Mouse (Mus musculus) kidney, adult 9 months (tissue): ENCODE data around the gene Pak1ip1.
"Not testable (repeated sequence)": the region's sequence is repeated elsewhere in the genome, so short reads cannot be mapped to it uniquely, and the experiment has no call there.

ENCODE experiments used
- DNase-seq: peaks from one replicate; pipeline ENCODE4 v3.0.0; 2022

The Pak1ip1 gene

GRCm38 (mm10) chr13:41000926-41001639 is at the start of gene Pak1ip1:
Gene Pak1ip1 (plus strand): TSS chr13:41001023.
- DNase-seq: peak; percentile 92

- DNase-seq: no peak
Observed at GRCm38 (mm10) chr13:40951386-40951976, 49.3 kb upstream of the Pak1ip1 start.

DNA sequence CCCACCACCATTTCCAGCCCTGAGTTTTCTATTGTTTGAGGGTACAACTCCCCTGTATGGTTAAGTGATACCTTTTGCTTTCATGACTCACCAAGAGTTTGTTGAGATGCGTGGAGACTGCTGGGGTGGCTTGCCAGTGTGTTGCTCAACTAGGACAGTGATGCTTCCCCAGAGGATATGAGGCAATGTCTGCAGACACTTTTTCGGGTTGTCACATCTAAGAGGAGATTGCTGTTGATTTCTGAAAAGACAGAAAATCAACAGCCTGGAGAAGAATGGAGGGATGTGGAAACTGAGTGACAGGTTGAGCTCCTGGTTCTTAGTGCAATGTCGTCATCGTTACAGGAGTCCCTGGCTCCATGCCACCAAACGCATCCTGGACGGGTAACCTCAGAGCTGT is 47.6 kb upstream of the Pak1ip1 start:
- DNase-seq: no peak

GRCm38 (mm10) chr13:40955773-40956172 is 45.0 kb upstream of the Pak1ip1 start:
- no peak for DNase-seq

DNA sequence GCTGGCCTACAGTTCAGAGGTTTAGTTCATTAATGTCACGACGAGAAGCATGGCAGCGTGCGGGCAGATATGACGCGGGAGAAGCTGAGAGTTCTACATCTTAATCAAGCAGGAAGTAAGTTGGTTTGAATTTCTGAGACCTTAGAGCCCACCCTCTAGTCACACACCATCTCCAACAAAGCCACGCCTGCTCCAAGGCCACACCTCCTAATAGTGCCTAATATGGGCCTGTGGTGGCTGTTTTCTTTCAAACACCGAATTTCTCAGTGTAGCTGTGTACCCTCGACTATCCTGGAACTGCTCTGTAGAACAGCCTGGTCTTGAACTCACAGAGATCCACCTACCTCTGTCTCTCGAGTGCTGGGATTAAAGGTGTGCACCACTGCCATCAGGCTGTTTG is 33.2 kb upstream of the Pak1ip1 start:
- no peak for DNase-seq

DNA sequence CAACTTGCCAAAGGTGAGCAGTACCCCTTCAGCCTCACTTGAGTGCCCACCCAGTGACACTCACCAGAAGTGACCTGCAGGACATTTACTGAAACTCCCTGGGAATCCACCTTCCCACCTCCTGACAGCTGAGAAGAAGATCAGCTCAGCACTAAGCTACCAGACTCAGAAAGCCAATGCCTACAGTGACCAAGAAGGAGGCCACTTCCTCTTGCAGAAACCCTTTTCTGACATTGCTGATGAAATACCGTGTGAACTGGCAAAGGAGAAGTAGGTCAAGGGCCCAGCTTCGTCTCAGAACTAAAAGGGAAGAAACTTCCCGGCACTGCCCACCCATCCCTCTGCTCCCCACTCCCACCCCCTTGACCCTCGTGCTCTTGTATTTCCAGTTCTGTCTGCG is 32.3 kb upstream of the Pak1ip1 start:
- DNase-seq: no peak

GRCm38 (mm10) chr13:40969761-40970390 is 30.9 kb upstream of the Pak1ip1 start:
- peak; percentile 60 for DNase-seq

DNA sequence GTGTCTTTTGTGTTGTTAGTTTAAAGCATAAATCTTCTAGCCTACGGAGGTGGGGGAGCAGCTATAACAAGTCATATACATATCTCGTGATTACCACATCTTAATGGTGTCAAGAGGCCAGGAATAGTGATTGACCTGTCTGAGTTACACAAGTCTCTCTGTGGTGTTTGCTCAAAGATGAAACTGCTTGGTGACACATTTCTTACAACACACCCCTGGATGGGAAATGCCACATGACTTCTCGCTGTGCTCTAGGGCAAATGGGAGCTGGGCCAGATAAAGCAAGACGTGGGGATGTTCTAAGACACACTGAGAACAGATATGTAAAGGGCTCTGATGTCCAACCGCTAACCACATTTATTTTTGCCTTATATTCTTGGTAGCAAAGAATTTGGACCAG is 29.6 kb upstream of the Pak1ip1 start:
- no peak for DNase-seq

DNA sequence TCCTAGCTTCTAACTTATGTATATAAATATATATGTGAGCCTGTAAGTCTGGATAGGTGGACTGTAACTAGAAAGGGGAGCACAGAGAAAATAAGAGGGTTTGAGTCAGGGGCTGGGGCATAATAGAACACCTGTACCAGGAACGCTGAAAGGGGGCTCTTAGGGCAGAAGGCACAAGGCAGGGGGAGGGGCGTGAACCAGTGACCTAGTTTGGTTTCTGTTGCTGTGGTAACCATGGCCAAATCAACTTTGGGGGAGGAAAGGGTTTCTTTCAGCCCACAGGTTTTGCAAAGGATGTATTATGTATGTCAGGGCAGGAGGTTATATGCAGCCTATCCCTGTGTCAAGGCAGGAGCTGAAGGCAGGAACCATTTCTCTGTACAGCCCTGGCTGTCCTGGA is 29.0 kb upstream of the Pak1ip1 start:
- no peak for DNase-seq

DNA sequence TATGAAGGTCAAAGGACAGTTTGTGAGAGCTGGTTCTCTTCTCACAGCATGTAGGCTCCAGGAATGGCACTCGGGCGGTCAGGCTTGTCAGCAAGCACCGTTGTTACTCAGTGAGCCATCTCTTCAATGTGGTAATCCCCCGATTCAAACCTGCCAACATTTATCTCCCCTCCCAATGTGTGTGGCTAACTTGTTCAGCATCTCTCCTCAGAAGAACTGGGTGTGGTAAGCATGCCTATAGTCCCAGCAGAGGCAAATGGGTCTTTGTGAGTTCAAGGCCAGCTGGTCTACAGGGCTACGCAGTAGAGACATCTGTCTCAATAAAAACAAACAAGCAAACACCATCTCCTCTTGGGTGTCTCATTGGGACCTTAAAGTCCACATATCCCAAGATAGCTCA is 27.8 kb upstream of the Pak1ip1 start:
- DNase-seq: no peak

DNA sequence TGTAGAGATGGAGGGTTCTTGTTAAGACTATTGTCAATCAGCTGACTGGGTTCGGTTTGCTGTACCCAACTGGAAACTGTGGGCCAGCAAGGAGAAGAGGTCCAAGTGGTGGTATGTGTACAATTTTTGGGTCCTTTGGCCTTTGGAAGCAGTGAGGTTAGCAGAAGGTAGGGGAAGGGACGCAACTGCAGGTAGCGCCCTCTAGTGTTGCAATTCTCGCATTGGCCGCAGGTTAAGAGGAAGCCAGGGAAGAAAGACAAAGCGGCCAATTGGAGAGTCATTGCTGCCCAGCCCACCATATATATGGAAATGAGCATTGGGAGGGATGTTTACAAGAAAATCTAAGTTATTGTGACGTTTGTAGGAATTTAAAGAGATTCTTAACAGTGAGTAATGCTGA is 23.2 kb upstream of the Pak1ip1 start:
- DNase-seq: peak; percentile 76

DNA sequence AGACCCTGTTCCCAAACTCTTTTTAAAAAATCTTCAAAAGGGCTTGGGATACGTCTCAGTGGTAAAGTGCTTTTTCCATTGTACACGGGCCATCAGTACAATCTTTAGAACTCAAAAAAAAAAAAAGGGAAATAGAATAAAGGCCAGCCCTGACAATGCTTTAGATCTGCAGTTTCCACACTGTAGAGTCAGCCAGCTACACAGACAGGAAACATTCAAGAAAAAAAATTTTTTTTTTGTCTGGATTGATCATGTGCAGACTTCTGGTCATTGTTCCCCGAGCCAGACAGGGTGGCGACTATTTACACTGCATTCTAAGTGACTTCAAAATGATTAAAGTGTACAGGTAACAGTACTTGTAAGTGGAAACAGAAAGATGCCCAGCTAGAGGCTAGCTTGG is 22.2 kb upstream of the Pak1ip1 start:
- DNase-seq: peak; percentile 47

GRCm38 (mm10) chr13:40979321-40979720 is 21.5 kb upstream of the Pak1ip1 start:
- peak; percentile 90 for DNase-seq

DNA sequence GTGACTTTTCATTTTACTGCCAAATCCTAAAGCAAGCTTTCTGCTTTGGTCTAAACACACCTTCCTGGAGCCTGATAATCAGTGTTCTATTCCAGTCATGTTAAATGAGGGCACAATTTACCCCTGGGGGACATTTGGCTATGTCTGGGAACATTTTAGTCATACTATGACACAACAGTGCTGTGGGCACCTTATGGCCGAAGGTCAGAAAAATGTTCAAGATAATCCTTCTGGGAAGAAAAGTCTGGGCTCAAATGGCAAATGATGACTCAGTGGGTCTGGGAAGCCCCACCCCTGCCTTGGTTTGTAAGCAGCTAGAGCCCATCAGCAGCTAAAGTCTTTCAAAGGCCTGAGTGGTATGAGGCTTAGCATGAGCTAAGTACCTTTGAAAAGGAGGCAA is 18.1 kb upstream of the Pak1ip1 start:
- DNase-seq: no peak

GRCm38 (mm10) chr13:40986081-40986480 is 14.7 kb upstream of the Pak1ip1 start:
- no peak for DNase-seq

DNA sequence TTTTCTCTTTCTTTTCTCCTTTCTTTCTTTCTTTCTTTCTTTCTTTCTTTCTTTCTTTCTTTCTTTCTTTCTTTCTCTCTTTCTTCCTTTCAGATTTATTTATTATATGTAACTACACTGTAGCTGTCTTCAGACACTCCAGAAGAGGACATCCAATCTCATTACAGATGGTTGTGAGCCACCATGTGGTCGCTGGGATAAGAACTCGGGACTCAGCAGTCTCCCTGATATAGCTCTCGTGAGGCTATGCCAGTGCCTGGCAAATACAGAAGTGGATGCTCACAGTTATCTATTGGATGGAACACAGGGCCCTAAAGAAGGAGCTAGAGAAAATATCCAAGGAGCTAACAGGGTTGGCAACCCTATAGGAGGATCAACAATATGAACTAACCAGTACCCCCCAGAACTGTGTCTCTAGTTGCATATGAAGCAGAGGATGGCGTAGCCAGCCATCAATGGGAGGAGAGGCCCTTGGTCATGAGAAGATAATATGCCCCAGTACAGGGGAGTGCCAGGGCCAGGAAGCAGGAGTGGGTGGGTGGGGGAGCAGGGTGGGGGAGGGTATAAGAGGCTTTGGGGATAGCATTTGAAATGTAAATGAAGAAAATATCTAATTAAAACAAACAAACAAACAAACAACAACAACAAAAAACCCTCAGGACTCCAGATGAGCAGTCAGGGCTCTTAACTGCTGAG is 13.1 kb upstream of the Pak1ip1 start:
- DNase-seq: not testable (repeated sequence)

GRCm38 (mm10) chr13:40988418-40988817 is 12.4 kb upstream of the Pak1ip1 start:
- no peak for DNase-seq

DNA sequence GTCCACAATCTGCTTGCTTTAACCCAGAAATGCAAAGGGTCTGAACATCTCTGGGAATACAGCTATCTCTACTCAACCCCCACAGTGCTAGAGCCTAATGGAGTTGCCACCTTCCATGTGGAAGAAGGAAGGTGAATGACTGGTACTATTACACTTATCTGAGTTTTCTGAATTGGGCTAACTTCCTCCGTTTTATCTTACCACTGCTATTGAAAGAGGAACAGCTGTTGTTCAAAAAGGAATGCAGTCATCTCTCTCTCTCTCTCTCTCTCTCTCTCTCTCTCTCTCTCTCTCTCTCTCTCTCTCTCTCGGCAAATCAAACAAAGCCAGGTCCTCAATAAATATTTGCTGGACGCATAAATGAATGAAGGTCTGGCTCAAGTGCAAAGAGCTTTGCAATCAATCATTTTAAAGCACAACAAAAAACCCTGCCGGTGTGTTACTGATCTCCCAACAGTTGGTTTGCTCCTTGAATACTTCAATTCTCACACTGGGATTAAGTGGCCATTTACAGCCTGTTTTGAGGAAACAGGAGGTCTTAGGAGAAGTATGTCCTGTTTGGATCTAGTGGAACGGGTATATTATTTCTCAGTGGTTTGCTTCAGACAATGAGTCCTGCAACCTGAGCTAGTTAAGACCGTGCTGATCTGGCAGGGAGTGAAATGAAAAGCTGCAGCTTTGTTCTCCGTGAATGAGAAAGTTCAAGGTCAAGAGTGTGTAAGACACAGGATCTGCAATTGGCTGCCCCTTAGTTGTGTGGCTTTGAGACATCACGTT is 6.1 kb upstream of the Pak1ip1 start:
- no peak for DNase-seq

DNA sequence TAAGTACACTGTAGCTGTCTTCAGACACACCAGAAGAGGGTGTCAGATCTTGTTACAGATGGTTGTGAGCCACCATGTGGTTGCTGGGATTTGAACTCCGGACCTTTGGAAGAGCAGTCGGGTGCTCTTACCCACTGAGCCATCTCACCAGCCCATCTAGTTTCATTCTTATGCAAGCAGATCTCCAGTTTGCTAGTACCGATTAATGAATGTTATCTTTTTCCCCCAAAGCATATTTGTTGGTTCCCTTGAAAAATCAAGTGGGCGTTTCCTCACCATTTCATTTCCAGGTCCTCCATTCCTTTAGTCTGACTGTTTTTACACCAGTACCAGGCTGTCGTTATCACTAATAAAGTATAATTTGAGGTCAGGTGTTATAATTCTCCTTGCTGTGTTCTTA is 2.3 kb upstream of the Pak1ip1 start:
- DNase-seq: not testable (repeated sequence)

- DNase-seq: peak; percentile 44
Observed at GRCm38 (mm10) chr13:41000140-41000925, 490 bp upstream of the Pak1ip1 start.

DNA sequence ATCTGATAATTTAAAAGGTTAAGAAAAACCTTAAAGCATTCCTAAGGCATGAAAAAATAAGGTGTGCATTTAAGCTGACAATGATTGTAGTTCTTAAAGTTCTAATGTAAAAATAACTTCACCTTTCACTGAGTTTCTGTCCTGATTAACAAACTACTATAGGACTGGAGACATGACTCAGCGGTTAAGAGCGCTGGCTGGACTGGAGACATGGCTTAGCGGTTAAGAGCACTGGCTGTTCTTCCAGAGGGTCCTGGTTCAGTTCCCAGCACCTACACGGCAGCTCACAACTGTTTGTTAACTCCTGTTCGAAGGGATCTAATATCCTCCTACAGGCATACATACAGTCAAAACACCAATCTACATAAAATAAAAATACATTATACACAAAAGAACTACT is 1.2 kb downstream of the Pak1ip1 start:
- no peak for DNase-seq

- DNase-seq: peak; percentile 29
Observed at GRCm38 (mm10) chr13:41006244-41006643, 5.4 kb downstream of the Pak1ip1 start.
